Mouse (Mus musculus): ENCODE results near the gene Ptn. TPM values are rescaled to one million over a fixed set of nuclear protein-coding genes. Genes with fewer than 3 reads are reported as not detected.
A peak's percentile ranks its signal among the peaks of the same experiment; 100 is the strongest.

Gene Ptn
- polyA plus RNA-seq, 1 experiment from 2014 or later, result 354 TPM

DNA sequence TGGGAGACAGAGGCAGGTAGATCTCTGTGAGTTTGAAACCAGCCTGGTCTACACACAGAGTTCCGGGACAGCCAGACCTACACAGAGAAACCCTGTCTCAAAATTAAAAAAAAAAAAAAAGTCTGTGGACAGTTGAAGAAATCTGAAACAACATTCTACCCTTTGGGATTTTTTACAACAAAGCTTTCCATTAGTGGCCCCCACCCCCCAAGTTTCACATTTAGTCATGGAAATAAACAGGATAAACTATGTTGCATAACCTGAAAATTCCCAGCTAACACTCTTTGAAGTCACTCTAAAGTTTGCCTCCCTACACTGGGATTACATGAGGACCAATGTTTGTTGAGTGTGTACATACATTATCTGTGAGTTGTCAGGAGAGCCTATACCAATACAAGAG, 28.7 kb upstream of the Ptn start:
- no peak for ATAC-seq (replicated peaks; ENCODE audit: insufficient number of reproducible peaks, insufficient read depth, low FRiP score, low read depth)
- Histone ChIP-seq H3K36me3 (no peaks in the 10 kb centered on the region), H3K9ac (no peak overlapping the region), H3K4me2 (no peak overlapping the region), H3K27ac (no peak overlapping the region), H3K27me3 (no peaks in the 10 kb centered on the region), H3K9me3 (replicated peaks) (no peaks in the 10 kb centered on the region), H3K4me1 (replicated peaks) (peaks cover 9% of the 10 kb centered on the region; the same call in 1 of the 2 replicates), H3K4me3 (no peak overlapping the region)
- WGBS, result 89% methylated on average over 1 of the region's 1 CpGs

DNA sequence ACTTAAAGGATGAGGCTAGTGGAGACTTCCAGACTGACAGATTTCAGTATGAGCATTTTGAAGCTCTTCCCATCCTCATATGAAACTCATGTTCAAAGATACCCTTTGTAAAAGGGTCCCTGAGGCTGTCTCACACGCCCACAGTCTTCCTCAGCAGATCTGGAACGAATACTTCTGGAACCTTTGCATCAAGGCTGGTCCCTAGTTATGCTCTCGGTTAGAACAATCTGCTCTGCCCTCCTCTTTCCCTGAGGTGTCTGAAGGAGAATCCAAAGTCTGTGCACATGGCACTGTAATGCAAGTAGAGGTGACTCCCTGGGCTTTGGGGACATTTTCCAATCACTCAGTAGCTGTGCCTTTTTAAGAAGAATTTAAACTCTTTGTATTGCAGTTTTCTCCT, 25.3 kb upstream of the Ptn start:
- WGBS, result 73% methylated on average over 3 of the region's 3 CpGs
- ATAC-seq (replicated peaks; ENCODE audit: insufficient number of reproducible peaks, insufficient read depth, low FRiP score, low read depth), result no peak
- no peaks in the 10 kb centered on the region for H3K9me3 ChIP-seq (replicated peaks)

DNA sequence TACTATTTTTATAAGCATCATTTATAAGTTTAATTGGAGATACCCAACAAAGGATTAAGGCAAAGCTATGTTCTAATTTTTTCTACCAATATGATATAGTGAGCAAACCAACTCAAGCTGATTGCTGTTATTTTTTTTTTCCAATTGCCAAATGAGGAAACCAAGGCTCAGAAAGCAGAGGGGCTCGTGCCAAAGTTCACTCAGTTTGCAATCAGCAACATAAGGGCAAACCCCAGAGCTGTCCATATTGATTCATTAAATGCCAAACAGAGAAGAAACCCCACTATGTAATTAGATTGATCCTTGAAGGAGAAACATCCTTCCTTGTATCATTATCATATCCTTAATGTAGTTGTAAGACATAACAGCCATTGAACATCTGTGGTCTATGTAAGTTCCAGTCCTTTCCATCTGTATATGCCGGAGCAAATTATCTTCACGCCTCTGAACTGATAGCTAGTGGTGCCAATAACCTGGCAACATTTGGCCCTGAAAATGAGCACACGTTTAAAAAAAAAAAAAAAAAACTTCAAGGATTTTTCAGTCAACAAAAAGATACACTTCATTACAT, 24.8 kb upstream of the Ptn start:
- WGBS, result 83% methylated on average over 4 of the region's 4 CpGs
- H3K36me3 ChIP-seq, result no peaks in the 10 kb centered on the region

More for the DNA sequence above, 25.3 kb upstream of the Ptn start:
- Histone ChIP-seq H3K4me2 (no peak overlapping the region), H3K27ac (no peak overlapping the region), H3K9ac (no peak overlapping the region), H3K4me3 (no peak overlapping the region), H3K36me3 (no peaks in the 10 kb centered on the region), H3K4me1 (replicated peaks) (no peaks in the 10 kb centered on the region), H3K27me3 (no peaks in the 10 kb centered on the region)

DNA sequence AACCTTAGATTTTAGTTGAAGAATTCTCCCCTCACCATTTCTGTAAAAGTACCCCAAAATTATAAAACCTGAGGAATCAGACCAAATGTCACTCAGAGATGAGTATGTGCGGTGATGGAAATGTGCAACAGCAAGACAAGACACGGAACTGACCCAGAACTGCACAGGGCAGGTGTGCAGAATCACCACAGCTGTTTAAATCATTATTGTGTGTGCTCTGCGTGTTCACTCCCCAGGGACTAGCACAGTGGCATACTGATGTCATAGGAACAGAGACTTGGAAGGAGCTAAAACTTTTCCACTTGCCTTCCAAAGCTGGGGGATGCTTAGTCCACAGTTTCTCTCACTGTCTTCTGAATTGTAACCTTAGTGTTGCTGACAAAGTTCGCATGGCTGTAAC, 22.7 kb upstream of the Ptn start:
- no peaks in the 10 kb centered on the region for H3K9me3 ChIP-seq (replicated peaks)
- WGBS, result 73% methylated on average over 4 of the region's 4 CpGs

More for the DNA sequence above, 24.8 kb upstream of the Ptn start:
- H3K27me3 ChIP-seq, result no peaks in the 10 kb centered on the region
- H3K9me3 ChIP-seq (replicated peaks), result no peaks in the 10 kb centered on the region
- H3K4me2 ChIP-seq, result no peak overlapping the region
- H3K4me1 ChIP-seq (replicated peaks), result no peaks in the 10 kb centered on the region
- H3K9ac ChIP-seq, result no peak overlapping the region
- no peak overlapping the region for H3K4me3 ChIP-seq
- no peak overlapping the region for H3K27ac ChIP-seq
- no peak for ATAC-seq (replicated peaks; ENCODE audit: insufficient number of reproducible peaks, insufficient read depth, low FRiP score, low read depth)

DNA sequence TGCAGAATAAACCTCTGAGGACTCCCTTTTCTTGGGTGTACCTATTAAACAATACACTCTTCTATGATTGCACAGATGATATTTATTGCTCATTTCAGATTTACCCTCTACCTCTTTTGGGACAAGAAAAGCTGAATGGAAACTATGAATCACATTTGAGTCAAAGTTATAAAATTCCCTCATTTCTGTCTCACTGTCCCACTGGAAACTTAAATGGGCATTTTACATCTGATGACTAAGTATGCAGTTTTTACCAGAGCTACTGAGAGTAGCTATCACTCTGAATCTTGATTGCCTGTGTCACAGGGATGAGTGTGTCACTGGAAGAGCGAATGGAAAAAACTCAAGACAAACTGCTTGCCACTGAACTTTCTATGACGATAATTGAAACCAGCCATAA, 22.2 kb upstream of the Ptn start:
- H3K9ac ChIP-seq, result no peak overlapping the region
- no peaks in the 10 kb centered on the region for H3K27me3 ChIP-seq
- H3K27ac ChIP-seq, result no peak overlapping the region
- H3K9me3 ChIP-seq (replicated peaks), result no peaks in the 10 kb centered on the region
- no peak for ATAC-seq (replicated peaks; ENCODE audit: insufficient number of reproducible peaks, insufficient read depth, low FRiP score, low read depth)
- H3K4me3 ChIP-seq, result no peak overlapping the region
- WGBS, result 80% methylated on average over 2 of the region's 2 CpGs
- H3K4me1 ChIP-seq (replicated peaks), result no peaks in the 10 kb centered on the region
- H3K4me2 ChIP-seq, result no peak overlapping the region
- H3K36me3 ChIP-seq, result no peaks in the 10 kb centered on the region

More for the DNA sequence above, 22.7 kb upstream of the Ptn start:
- H3K9ac ChIP-seq, result no peak overlapping the region
- H3K4me3 ChIP-seq, result no peak overlapping the region
- ATAC-seq (replicated peaks; ENCODE audit: insufficient number of reproducible peaks, insufficient read depth, low FRiP score, low read depth), result no peak
- H3K27ac ChIP-seq, result no peak overlapping the region
- H3K4me2 ChIP-seq, result no peak overlapping the region
- no peaks in the 10 kb centered on the region for H3K4me1 ChIP-seq (replicated peaks)
- no peaks in the 10 kb centered on the region for H3K27me3 ChIP-seq
- H3K36me3 ChIP-seq, result no peaks in the 10 kb centered on the region

DNA sequence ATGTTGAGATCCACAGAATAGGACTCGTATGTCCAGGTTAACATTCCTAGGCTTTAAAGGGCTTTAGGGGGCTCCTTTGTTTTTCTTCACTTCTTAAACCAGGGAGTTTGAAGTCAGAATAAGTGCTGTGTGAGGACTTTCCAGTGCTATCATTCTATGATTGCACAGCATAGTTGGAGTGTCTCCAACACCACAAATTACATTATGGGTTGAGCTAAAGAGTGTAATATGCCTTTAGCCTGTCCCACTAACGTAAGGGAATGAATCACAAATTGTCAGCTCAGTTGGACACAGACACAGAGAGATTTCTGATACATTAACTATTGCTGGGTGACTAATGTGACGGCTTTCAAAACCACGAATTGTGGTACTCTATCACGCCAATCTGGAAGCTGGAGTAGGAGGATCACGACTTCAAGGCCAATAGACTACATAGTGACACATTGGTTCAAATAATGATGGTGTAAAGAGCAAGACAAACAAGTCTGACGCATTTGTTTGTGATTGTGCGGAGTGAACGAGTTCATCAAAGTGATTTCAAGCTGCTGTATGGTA, 20.4 kb upstream of the Ptn start:
- 72% methylated on average over 9 of the region's 9 CpGs for WGBS
- Histone ChIP-seq H3K27me3 (no peaks in the 10 kb centered on the region), H3K27ac (no peak overlapping the region), H3K9ac (no peak overlapping the region), H3K36me3 (no peaks in the 10 kb centered on the region), H3K4me3 (no peak overlapping the region), H3K9me3 (replicated peaks) (no peaks in the 10 kb centered on the region), H3K4me1 (replicated peaks) (no peaks in the 10 kb centered on the region), H3K4me2 (no peak overlapping the region)
- no peak for ATAC-seq (replicated peaks; ENCODE audit: insufficient number of reproducible peaks, insufficient read depth, low FRiP score, low read depth)

DNA sequence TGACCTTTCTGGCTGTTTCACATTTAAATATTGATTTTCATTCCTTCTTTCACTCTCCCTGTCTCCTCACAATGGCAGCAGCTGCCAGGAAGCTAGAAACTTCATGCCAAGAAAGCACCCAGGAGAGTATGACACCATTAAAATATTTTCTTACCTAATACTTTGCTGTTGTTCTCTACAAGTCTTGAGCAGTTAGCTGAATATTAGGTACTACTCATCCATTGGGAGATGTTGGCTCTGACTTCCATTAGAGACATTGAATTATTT, 9.7 kb upstream of the Ptn start:
- H3K27me3 ChIP-seq, result no peaks in the 10 kb centered on the region
- H3K9me3 ChIP-seq (replicated peaks), result no peaks in the 10 kb centered on the region
- no peak for ATAC-seq (replicated peaks; ENCODE audit: insufficient number of reproducible peaks, insufficient read depth, low FRiP score, low read depth)
- H3K9ac ChIP-seq, result no peak overlapping the region
- peak overlapping the region; percentile 82 for H3K27ac ChIP-seq
- no peak overlapping the region for H3K4me3 ChIP-seq
- 0 out of 2 replicates have a peak overlapping the region, but pooled peaks have one; percentile 37 for H3K4me2 ChIP-seq
- peaks cover 11% of the 10 kb centered on the region for H3K4me1 ChIP-seq (replicated peaks)
- no peaks in the 10 kb centered on the region for H3K36me3 ChIP-seq

DNA sequence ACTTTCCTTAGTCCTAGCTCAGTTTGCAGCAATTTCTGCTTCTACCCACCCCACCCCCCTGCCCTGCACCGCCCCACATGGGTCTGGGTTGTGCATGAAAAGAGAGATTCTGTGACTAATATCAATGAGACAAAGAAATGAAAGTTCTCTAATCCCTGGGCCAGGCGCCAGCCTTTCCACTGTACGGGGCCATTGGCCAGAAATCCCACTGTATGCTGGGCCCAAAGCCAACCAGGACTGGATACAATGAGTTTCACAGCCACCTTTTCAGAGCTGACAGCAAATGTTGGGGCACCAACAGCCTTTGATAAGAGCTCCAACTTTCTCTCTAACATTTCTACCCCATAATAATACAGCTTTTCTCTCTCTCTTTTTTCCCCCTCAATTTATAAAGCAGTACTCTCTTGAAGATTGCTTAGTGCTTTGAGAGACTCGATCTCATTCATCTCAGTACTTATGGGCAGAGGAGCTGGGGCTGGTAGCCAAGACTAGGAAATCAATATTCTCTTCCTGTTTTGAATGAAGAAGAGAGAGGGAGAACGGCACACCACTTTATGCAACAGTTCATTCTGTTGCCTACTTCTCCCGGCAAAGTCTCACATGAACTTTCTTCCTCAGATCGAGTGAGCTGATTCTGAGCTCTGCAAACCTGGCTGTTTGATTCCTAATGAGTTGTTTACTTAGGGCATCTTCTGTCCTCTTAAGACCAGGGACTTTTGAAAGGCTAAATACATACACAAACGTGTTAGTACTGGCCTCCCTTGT, 9.2 kb upstream of the Ptn start:
- H3K27ac ChIP-seq, result peak overlapping the region; percentile 82
- ATAC-seq (replicated peaks; ENCODE audit: insufficient number of reproducible peaks, insufficient read depth, low FRiP score, low read depth), result peak; percentile 88
- H3K36me3 ChIP-seq, result no peaks in the 10 kb centered on the region
- no peak overlapping the region for H3K4me3 ChIP-seq
- H3K4me1 ChIP-seq (replicated peaks), result peaks cover 11% of the 10 kb centered on the region
- WGBS, result 26% methylated on average over 8 of the region's 8 CpGs
- no peaks in the 10 kb centered on the region for H3K27me3 ChIP-seq
- H3K9ac ChIP-seq, result no peak overlapping the region
- H3K9me3 ChIP-seq (replicated peaks), result no peaks in the 10 kb centered on the region
- H3K4me2 ChIP-seq, result peak overlapping the region; percentile 37; the same call in 1 of the 2 replicates

DNA sequence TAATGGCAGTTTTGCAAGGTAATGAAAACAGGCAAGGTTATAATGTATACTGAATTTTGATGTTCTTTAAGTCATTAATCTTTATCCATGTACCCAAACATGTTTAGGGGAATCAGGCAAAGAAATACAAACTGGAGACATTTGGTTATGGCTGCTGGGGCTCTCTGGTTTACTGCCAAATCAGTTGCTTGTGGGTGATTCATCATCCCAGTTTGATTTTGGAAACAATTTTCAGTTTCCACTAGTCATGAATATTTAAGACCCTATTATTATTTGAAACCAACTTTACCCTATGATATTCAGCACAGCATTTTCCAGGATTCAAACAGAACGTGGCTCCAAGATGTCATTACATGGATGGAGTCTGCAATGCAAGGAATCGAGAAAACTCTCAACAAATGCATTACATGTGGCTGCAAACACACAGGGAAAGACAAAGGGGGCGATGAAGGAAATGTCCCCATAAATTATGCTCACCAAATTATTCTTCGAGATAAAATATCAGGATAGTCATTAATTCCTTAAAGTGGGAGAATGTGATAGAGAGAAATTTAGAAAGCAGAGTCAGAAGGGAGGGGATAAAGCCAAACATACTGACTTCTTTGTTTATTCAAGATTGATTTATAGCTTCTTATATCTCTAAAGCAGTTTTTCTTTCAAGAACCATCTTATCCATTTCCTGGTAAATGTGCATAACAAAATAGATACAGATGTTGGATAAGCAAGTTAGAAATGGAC, 8.4 kb upstream of the Ptn start:
- Histone ChIP-seq H3K4me1 (replicated peaks) (peaks cover 11% of the 10 kb centered on the region), H3K4me3 (no peak overlapping the region), H3K27me3 (no peaks in the 10 kb centered on the region), H3K9ac (no peak overlapping the region), H3K27ac (peak overlapping the region; percentile 82), H3K9me3 (replicated peaks) (no peaks in the 10 kb centered on the region), H3K4me2 (0 out of 2 replicates have a peak overlapping the region, but pooled peaks have one; percentile 37), H3K36me3 (no peaks in the 10 kb centered on the region)
- no peak for ATAC-seq (replicated peaks; ENCODE audit: insufficient number of reproducible peaks, insufficient read depth, low FRiP score, low read depth)
- WGBS, result 60% methylated on average over 4 of the region's 4 CpGs

DNA sequence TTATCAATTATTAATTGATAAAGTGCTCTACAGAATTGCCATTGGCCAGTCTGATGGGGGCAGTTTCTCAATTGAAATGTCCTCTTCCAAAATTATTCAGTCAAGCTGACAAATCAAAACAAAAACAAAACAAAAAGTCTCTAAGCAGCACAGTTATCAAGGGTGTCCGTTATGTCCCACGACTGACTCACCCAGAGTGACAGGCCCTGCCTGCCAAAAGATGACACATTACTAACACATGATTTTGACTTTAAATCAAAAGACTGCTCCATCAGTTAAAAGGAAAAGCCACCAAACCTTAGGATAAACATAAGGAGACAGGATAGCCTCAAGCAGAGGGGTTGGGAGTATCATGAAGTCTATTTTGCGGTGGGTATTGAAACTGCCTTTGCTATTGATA, 6.6 kb upstream of the Ptn start:
- no peak overlapping the region for H3K27ac ChIP-seq
- WGBS, result 81% methylated on average over 3 of the region's 3 CpGs
- H3K36me3 ChIP-seq, result no peaks in the 10 kb centered on the region
- no peak overlapping the region for H3K4me2 ChIP-seq
- no peak overlapping the region for H3K9ac ChIP-seq
- peaks cover 11% of the 10 kb centered on the region for H3K4me1 ChIP-seq (replicated peaks)
- no peak for ATAC-seq (replicated peaks; ENCODE audit: insufficient number of reproducible peaks, insufficient read depth, low FRiP score, low read depth)
- no peak overlapping the region for H3K4me3 ChIP-seq
- H3K9me3 ChIP-seq (replicated peaks), result no peaks in the 10 kb centered on the region
- H3K27me3 ChIP-seq, result no peaks in the 10 kb centered on the region

DNA sequence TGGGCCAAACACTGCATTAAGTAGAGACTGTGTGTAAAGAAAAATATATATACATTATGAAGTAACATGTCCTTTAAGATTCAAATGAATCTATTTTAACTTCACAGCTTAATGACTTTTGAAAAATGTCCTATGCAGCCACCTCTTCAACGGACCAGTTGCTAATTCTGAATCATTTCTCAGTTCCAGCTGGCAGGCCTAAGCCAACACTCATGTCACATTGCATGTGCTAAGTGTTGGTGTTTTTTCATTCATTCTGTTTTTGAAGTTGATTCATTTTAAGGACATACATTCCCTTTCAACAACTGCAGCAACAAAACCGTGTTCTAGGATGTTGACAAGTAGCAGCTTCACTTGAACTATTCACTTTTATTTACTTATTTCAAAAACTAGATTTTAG, 6.0 kb upstream of the Ptn start:
- Histone ChIP-seq H3K27ac (no peak overlapping the region), H3K4me1 (replicated peaks) (peaks cover 11% of the 10 kb centered on the region), H3K9ac (no peak overlapping the region), H3K27me3 (no peaks in the 10 kb centered on the region), H3K9me3 (replicated peaks) (no peaks in the 10 kb centered on the region), H3K4me2 (no peak overlapping the region), H3K4me3 (no peak overlapping the region), H3K36me3 (no peaks in the 10 kb centered on the region)
- WGBS, result 63% methylated on average over 2 of the region's 2 CpGs
- ATAC-seq (replicated peaks; ENCODE audit: insufficient number of reproducible peaks, insufficient read depth, low FRiP score, low read depth), result no peak

All from heart, embryonic 15.5 days (tissue).